Mouse (Mus musculus) lung, adult 2 months (tissue): ENCODE data around the gene Tmem86a. TPM values are rescaled to one million over a fixed set of nuclear protein-coding genes. Genes with fewer than 3 reads are reported as not detected.

Experiments used
- DNase-seq: peaks from one replicate; pipeline ENCODE4 v3.0.0; 2022
- H3K4me1 ChIP-seq: fragments of 200-500 bp; 2 replicates; pipeline ENCODE4 v1.6.1; 2011; ENCODE audit warnings: low read length; ENCODE audit not compliant: control insufficient read depth, insufficient read depth
- H3K4me3 ChIP-seq: fragments of 200-500 bp; replicated peaks from 2 replicates; pipeline ENCODE3; 2011; ENCODE audit warnings: low read depth, mild to moderate bottlenecking, control low read depth, low read length; ENCODE audit errors: extremely low read depth
- CTCF ChIP-seq: fragments of 200-500 bp; IDR thresholded peaks from 2 replicates; pipeline ENCODE4 v1.5.1; 2011; ENCODE audit warnings: mild to moderate bottlenecking, low read length, control low read depth; ENCODE audit not compliant: insufficient read depth
- POLR2A ChIP-seq: fragments of 200-500 bp; IDR thresholded peaks from 2 replicates; pipeline ENCODE4 v1.6.1; 2011; ENCODE audit warnings: low read depth, mild to moderate bottlenecking, control low read depth, low read length, borderline replicate concordance; ENCODE audit errors: extremely low read depth
- WGBS: fragments of 180-500 bp; shearing (Covaris S2); methylation state at CpG from one replicate; pipeline ENCODE4 v1.1.7; 2018; 5-methylcytosine and 5-hydroxymethylcytosine counted together
- polyA plus RNA-seq: library from polyadenylated mRNA; depleted of rRNA; stranded (reverse); fragments of >200 nt; gene quantifications from 2 replicates; pipeline ENCODE4 v1.2.3, GENCODE M21; 2012

Tmem86a gene
- polyA plus RNA-seq, 1 experiment = 28.2 TPM

DNA sequence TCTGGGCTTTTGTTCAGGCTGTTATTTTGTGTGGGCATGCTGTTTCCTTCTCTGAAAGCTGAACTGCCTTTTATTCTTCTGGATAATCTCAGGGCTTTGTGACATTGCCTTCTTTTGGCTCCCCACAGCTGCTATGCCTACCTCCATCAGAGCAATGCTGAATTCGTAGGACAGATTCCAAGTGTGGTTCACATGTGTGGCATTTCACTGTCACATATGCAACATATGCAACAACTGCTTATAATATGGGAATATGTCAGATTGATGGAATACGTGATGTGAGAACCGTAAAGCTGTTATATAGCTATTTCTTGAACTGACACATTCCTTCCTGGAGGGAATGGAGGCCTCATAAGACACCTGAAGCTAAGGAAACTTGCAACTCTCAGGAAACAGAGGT lies 16.5 kb downstream of the Tmem86a start:
- Histone ChIP-seq H3K4me3 (no peak overlapping the region), H3K4me1 (no peaks in the 10 kb centered on the region)
- no peak for DNase-seq
- WGBS = 76% methylated on average over 3 of the region's 3 CpGs
- TF ChIP-seq CTCF (no peak), POLR2A (no peak)

DNA sequence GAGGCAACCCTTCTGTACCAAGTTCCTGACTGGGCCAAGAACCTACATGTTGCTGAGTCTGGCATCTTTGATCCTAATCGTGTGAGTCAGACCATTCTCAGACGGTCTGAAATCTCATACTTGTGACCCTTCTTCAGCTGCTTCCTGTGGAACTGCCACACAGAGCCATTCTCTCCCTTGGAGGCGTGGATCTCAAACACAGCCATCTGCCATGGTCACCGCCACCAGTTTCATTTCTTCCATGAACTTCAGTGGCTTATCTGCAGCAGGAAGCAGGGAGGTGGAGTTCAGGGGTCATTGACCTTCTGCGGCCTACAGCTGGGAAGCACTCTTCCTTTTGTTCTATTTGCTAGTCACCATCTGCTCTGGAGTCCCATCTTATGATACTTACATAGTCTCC lies 17.5 kb downstream of the Tmem86a start:
- Histone ChIP-seq H3K4me3 (no peak overlapping the region), H3K4me1 (no peaks in the 10 kb centered on the region)
- 57% methylated on average over 5 of the region's 5 CpGs for WGBS
- TF ChIP-seq CTCF (no peak), POLR2A (no peak)
- no peak for DNase-seq

DNA sequence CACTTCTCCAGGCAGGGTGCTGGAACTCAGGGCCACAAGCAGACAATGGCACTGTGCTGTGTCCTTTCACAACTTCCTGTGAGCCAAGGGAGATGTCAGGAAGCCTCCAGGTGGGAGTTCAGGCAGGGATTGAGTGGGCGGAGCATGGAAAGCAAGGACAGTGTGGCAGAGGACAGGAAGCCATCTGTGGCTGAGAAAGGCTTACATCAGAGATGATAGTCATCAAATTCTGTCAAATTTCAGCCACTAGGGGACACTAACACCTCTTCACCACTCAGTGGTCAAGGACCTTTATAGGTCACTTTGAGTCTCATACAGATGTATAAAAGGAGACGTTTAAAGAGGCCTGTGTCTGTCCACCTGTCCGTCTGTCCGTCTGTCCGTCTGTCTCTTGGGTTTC lies 22.1 kb downstream of the Tmem86a start:
- no peak for DNase-seq
- WGBS = 71% methylated on average over 5 of the region's 5 CpGs
- Histone ChIP-seq H3K4me1 (no peaks in the 10 kb centered on the region; the same call in 1 of the 2 replicates), H3K4me3 (no peak overlapping the region)
- TF ChIP-seq POLR2A = no peak
- TF ChIP-seq CTCF = no peak

DNA sequence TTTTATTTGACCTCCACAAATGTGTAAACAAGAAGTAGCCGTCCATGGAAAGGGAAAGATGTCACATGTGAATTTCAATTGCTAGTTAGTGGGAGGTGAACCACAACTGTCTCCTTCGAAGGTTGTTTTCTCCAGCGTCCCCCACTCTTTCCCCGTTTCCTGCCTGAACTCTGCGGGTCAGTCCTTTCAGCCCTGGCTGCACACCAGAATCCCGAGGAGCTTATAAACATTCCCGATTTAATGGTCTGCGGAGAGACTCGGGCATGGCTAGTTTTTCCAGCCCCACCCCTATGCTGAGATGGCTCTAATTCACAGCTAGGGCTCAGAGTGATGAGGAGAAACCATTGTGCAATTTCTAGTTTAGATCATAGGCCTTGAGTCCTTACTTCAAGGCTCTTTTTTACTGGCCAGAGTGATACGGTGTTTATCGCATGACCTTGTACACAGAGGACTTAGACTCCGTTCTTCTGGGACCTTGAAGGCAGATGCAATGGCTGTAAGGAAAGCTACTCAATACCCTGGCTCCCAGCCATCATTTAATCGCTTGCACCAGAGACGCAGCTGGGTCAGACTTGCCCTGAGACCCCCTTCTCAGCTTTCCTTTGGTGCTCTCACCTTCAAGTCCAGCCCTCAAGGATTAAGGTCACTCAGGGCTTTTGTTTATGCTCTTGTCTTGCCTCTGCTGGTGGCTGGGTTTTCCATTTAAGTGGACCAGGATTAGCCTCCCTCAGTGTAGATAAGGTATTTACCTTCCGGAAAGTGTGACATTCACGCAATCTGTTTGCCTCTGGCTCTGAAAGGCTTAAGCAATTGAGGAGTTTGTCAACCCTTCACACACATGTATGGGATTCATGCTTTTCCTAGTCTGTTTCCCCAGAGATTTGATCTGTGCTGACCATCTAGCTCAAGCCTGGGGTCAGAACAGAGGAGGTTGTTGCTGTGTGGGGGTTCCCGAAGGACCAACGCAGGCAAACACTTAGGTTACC lies 23.4 kb downstream of the Tmem86a start:
- Histone ChIP-seq H3K4me1 (no peaks in the 10 kb centered on the region; the same call in 1 of the 2 replicates), H3K4me3 (no peak overlapping the region)
- 35% methylated on average over 18 of the region's 18 CpGs for WGBS
- no peak for DNase-seq
- TF ChIP-seq POLR2A = no peak
- TF ChIP-seq CTCF = no peak

DNA sequence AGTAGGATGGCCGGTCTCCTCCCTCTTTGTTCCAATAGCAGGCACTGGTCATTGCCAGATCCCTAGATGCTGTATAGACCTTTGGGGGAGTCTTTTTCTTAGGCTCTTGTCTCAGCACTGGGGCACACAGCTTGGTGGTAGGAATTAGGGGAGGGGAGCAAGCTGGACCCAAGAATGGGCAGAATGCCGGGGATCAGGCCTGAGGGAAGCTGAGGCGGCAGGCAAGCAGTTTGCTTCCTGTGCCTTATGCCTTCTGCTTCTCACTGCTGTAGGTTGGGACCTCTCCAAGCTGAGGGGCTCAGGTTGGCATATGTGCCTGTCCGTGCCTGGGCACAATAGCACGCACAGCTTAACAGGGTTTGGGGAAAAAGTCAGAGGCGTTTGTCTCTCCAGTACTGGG lies 25.8 kb downstream of the Tmem86a start:
- WGBS = 90% methylated on average over 6 of the region's 6 CpGs
- TF ChIP-seq CTCF = no peak
- no peak for TF ChIP-seq POLR2A
- no peak for DNase-seq
- Histone ChIP-seq H3K4me1 (no peaks in the 10 kb centered on the region; the same call in 1 of the 2 replicates), H3K4me3 (no peak overlapping the region)

DNA sequence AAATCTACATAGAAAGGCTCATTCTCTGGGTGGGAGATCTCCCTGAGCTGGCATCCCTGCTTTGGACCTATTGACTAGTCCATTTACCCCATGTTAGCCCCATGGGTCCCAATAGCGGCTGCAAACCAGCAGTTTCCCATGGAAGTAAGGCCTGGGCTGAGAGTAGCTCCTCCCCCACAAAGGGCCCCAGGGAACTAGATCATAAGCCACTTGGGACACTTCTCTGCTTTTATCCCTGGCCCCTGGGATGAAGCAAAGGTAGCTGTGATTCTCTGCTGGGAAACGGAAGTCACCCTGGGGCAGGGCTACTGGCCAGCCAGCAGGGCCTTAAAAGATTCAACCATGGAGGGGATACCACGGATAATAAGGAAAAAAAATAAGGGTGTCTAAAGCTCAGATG lies 26.3 kb downstream of the Tmem86a start:
- no peak for DNase-seq
- Histone ChIP-seq H3K4me1 (no peaks in the 10 kb centered on the region; the same call in 1 of the 2 replicates), H3K4me3 (no peak overlapping the region)
- 69% methylated on average over 3 of the region's 3 CpGs for WGBS
- TF ChIP-seq CTCF (no peak), POLR2A (no peak)

DNA sequence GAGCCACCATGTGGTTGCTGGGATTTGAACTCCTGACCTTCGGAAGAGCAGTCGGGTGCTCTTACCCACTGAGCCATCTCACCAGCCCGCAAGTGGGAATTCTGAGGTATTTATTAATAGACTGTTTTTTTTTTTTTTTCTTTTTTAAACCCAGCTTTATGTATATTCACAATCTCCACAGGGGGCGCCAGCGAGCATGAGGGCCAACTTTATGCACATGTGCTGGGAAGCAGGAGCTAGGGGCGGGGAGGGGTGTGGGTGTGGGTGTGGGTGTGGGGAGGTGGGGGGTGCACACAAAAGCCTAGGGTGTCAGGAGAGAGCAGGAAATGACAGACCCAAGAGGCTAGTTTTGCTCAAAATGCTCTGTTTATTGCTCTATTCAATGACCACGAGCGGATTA lies 27.1 kb downstream of the Tmem86a start:
- Histone ChIP-seq H3K4me3 (no peak overlapping the region), H3K4me1 (no peaks in the 10 kb centered on the region; the same call in 1 of the 2 replicates)
- TF ChIP-seq CTCF (0 out of 2 replicates have a peak, but pooled peaks have one; percentile 36), POLR2A (no peak)
- no peak for DNase-seq
- WGBS = 66% methylated on average over 8 of the region's 8 CpGs

DNA sequence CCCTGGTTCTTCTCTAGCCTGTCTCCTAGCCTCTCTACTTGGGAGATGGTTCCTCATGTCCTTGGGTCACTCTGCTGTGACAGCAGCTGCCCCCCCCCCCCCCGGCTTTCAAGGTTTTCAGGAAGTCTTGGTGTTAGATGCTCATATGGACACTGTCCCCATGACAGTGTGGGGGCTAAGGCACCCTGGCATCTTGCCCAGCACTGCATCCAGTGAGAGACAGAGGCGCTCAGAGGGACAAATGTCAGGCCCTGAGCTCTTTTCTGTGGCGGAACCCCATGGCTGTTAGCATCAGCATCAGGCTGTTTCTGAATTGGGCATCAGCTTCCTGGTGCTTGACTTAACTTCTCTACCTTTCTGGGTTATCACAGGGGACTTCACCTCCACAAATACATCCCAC lies 30.5 kb downstream of the Tmem86a start:
- no peak overlapping the region for H3K4me3 ChIP-seq
- DNase-seq = no peak
- WGBS = 57% methylated on average over 3 of the region's 3 CpGs
- TF ChIP-seq CTCF (no peak), POLR2A (no peak)
- H3K4me1 ChIP-seq = no peaks in the 10 kb centered on the region

DNA sequence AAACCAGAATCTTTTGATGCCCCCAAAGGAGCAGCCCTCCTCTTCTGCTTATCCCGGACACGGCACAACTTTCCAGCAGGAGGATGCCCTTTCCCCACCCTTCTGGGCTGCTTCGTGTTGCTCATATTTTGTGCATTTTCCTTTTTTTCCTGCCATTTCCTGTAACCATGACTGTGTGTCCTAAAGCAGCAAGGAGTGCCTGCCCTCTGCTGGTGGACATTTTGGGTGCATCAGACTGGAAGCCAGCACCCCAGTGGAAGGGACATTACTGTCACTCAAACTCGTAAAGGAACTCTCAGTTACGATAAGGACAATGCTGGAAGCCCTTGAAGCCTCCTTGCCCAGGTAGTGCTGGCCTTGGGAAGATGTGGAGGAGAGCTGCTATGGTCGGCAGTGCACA lies 30.9 kb downstream of the Tmem86a start:
- peak; percentile 53 for DNase-seq
- TF ChIP-seq CTCF (peak; percentile 86), POLR2A (no peak)
- Histone ChIP-seq H3K4me3 (no peak overlapping the region), H3K4me1 (no peaks in the 10 kb centered on the region)
- 23% methylated on average over 6 of the region's 6 CpGs for WGBS

DNA sequence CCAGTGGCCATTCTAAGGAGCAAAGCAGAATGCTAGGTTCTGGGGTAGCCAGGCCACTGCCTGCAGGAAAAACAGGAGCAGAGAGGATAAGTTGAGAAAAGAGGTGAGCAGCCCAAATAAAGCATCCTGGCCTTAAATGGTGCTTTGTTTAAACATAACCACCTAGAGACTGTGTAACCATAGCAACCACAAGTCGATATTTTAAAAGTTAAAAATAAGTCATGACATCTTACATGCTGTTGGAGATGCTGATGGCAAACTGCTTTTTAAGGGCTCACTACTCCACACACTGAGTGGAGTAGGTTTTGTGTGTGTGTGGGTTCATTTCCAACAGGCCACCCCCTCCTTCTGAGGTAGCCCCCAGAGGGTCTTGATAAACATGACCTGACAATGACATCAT lies 34.7 kb downstream of the Tmem86a start:
- WGBS = 42% methylated on average over 1 of the region's 1 CpGs
- Histone ChIP-seq H3K4me1 (no peaks in the 10 kb centered on the region), H3K4me3 (no peak overlapping the region)
- no peak for DNase-seq
- TF ChIP-seq CTCF (no peak), POLR2A (no peak)
